Mouse (Mus musculus) gastrocnemius, postnatal 25 days (tissue): ENCODE data around the gene Gm4133. TPM values are rescaled to one million over a fixed set of nuclear protein-coding genes. Genes with fewer than 3 reads are reported as not detected.
"Not testable (repeated sequence)": the region's sequence is repeated elsewhere in the genome, so short reads cannot be mapped to it uniquely, and the experiment has no call there.

Experiments
- DNase-seq: peaks from one replicate; pipeline ENCODE4 v3.0.0; 2022
- long read RNA-seq, 2 experiments: library from polyadenylated mRNA; stranded (forward); transcript quantifications; one replicate each; pipeline ENCODE4 v2.0.0; 2021
- total RNA-seq, 2 experiments: library from RNA; stranded (reverse); gene quantifications; 1 replicate in 1 of 2; 2 replicates in 1 of 2; pipeline ENCODE4 v1.2.3; 2021

The Gm4133 gene
- not detected for total RNA-seq
- long read RNA-seq, experiment 1: 0 reads
- long read RNA-seq, experiment 2: 0 reads

- not testable (repeated sequence) for DNase-seq
Measured at GRCm38 (mm10) chr7:20333965-20334364, at the start of gene Gm4133. TSS of gene Gm4133 (minus strand) at chr7:20334065.

- DNase-seq: not testable (repeated sequence)
Measured at GRCm38 (mm10) chr7:20375310-20375709, 41.4 kb upstream of the Gm4133 start, which contains the start of gene Gm5728. TSS of gene Gm5728 (minus strand) at chr7:20375410.

Other genes starting within 250 kb of the Gm4133 start
- not detected for gene Vmn1r91, start 234.4 kb downstream of the Gm4133 start, total RNA-seq
- not detected for gene Gm16442, start 211.5 kb downstream of the Gm4133 start, total RNA-seq
- not detected for gene Vmn1r93, start 195.0 kb downstream of the Gm4133 start, total RNA-seq
- gene Vmn1r94, start 165.7 kb downstream of the Gm4133 start, total RNA-seq: not detected
- not detected for gene Vmn1r95, start 140.4 kb downstream of the Gm4133 start, total RNA-seq
- not detected for gene Gm6164, start 128.5 kb downstream of the Gm4133 start, total RNA-seq
- gene Gm4498, start 100.2 kb downstream of the Gm4133 start, total RNA-seq: not detected
- not detected for gene Gm5890, start 71.2 kb downstream of the Gm4133 start, total RNA-seq
- not detected for gene Gm5728, start 41.3 kb upstream of the Gm4133 start, total RNA-seq
- gene Vmn1r100, start 83.9 kb upstream of the Gm4133 start, total RNA-seq: not detected
- not detected for gene Vmn1r101, start 108.5 kb upstream of the Gm4133 start, total RNA-seq
- gene Gm10670, start 140.9 kb upstream of the Gm4133 start, total RNA-seq: not detected
- not detected for gene Vmn1r103, start 176.5 kb upstream of the Gm4133 start, total RNA-seq
- not detected for gene Vmn1r104, start 199.8 kb upstream of the Gm4133 start, total RNA-seq
- gene Gm5726, start 211.7 kb upstream of the Gm4133 start, total RNA-seq: not detected
- gene Gm4141, start 242.2 kb upstream of the Gm4133 start, total RNA-seq: not detected